Mouse (Mus musculus) activated CD4-positive, CD25-positive, alpha-beta regulatory T cell, adult 4 months (primary cell): ENCODE results near the gene Tbcd. TPM values are rescaled to one million over a fixed set of nuclear protein-coding genes. Genes with fewer than 3 reads are reported as not detected.
A peak's percentile ranks its signal among the peaks of the same experiment; 100 is the strongest.

ENCODE experiments used
- ATAC-seq: one replicate; pipeline ENCODE4 v1.8.0; 2017
- polyA plus RNA-seq, 2 experiments: library from polyadenylated mRNA; unstranded; fragments of 100-300 nt; shearing (Covaris generic); gene quantifications; one replicate each; pipeline ENCODE4 v1.2.1; 2017

Tbcd gene
- polyA plus RNA-seq, result 10 to 100 TPM; 24.3 to 26.2 TPM

- ATAC-seq, result peak; percentile 93
Measured at GRCm38 (mm10) chr11:121451753-121452635, at the start of gene Tbcd. Gene Tbcd, plus strand, starts transcription at chr11:121451949.

DNA sequence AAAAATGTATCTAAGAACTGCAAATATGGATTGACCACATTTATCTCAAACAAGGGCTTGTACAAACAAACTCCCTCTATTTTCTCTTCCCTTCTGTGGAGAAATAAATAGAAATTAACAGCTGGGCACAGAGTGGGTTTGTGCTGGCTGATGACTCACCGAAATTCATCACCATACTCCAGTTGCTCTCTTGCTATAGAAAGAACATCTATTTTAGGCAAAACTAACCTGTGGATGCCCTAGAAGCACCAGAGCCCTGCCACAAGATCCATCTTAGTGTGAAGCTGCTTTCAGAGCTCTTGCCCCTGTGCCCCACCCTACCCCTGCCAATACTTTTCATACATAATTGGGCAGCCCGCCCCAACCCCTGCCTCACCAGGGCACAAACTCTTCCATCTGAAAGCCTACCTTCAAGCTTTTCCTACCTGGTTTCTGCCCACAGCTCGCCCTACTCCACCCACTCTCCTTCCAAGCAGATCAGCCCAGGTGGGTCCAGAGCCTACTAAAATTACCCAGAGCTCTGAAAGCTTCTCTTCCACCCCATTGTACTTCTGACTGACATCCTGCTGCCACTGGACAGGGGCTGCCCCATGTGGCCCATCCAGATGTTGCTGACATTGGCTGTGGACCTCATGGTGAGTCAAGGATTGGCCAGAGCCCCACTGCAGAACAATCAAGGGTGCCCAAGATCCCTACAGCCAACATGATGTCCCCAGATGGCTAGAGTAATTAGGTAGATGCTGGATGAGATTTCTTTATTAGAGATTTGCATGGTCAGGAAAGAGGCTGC, 44.2 kb upstream of the Tbcd start:
- no peak for ATAC-seq

DNA sequence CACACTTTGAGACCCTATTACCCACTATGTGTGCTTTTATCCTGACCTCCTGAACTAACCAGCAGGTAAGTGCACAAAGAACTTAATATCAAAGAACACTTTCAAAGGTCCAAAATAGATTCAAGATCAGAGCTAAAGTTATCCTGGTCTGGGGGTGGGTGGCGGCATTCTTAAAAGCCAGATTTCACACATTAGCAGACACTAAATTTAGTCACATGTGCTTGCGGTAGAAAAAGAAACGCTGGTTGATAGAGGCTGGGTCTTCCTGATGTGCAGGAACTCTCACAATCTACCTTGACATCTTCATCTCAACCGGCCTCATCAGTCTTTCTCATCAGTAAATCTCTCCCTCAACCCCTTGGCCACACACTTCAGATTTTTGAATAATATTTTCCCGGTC, 37.0 kb upstream of the Tbcd start:
- no peak for ATAC-seq

DNA sequence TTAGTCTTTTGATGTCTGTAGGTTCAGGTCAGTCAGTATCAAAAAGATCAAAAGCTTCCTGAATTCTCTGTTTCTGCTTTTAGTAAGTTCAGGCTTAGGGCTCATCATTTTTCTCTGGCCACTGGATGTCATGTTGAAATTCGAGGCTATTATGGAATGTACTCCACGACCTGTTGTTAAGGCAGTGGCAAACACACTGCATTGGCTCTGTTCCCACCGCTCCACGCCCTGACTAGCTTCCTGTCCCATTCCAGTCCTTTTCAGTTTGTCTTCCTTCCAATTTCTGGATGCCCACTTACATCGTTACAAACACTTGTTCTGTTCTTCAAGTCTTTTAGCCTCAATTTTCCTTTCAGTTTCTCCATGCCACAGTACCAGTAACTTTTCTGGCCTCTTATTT, 36.4 kb upstream of the Tbcd start:
- no peak for ATAC-seq

DNA sequence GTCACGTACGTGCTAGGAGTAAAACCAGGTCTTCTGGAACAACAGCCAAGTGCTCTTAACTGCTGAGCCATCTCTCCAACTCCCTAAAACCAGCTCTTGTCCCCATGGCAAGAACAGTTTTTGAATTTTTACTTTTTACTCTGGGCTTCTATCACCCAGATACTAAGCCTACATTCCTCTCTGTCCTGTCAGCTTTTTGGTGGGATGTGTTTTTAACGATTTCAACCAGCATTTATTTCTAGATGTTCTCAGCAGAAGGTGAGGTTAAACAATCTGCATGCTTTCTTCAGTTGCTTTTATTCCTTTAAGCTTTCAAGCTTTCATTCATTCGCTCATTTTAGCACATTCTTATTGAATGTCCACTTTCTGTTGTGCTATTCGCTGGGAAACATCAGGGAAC, 33.8 kb upstream of the Tbcd start:
- no peak for ATAC-seq

DNA sequence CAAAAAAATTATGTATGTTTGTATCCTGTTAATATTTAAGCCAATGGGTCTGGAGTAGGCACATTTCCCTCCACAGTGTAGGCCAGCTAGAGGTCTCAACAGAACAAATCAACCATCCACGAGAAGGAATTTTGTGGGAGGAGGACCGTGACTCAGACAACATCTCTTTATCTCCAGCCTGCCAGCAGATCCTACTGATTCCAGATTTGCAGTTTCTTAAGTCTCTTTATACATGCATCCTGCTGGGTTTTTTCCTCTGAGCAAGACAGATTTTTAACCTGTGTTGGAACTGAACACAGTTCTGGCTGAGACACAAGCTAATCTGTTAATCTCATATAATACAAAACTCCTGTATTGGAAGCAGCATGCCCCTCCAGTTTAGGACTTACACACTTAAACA, 32.8 kb upstream of the Tbcd start:
- ATAC-seq, result no peak

DNA sequence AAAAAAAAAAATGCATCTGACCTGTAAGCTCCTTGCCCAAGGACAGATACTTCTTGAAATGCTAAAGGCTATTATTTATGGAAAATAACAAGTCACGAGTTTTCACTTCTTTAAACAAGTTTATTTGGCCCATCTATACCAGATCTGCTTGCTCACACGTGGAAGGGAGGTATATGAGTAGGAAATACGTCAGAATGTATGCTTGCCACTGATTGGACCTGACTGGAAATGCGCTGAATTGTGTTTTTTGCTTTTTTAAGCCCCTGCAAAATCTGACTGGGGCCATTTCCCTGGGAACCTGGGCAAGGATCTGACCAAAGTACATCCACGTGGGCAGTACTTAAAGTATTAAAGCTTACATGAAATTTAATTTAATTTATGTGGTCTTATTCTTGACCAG, 31.4 kb upstream of the Tbcd start:
- no peak for ATAC-seq

GRCm38 (mm10) chr11:121420830-121421552, 30.8 kb upstream of the Tbcd start, which contains the start of gene Fn3krp:
Gene Fn3krp, plus strand, starts transcription at chr11:121421401.
- ATAC-seq, result peak; percentile 99

DNA sequence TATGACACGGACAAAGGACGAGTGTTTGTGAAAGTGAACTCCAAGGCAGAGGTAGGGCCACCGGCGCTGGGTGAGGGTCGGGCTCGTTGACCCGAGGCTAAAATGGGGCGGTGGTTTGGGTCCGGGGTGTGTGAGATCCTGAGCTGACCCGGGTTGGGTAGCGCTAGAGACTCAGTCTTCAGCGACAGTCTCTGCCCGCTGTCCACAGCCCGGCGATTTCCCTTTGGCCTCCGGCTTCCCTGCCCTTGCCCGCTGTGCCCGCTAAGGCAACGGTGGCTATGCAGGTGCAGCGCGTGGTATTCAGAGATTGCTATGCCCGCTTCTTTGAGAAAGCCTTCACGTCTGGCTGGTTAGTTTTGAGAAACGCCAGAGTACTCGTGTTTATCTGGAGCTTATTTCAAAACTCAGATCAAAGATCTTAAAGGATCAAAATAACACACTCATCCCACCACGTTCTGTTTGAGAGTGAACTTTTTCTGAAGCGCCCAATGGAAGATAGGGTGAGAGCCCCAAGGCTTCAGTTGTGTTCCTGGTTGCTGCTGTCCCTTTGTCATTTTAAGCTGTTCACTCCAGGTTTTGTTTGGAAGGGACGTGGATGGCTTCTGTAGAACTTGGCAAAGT, 30.1 kb upstream of the Tbcd start:
- ATAC-seq, result peak; percentile 18

DNA sequence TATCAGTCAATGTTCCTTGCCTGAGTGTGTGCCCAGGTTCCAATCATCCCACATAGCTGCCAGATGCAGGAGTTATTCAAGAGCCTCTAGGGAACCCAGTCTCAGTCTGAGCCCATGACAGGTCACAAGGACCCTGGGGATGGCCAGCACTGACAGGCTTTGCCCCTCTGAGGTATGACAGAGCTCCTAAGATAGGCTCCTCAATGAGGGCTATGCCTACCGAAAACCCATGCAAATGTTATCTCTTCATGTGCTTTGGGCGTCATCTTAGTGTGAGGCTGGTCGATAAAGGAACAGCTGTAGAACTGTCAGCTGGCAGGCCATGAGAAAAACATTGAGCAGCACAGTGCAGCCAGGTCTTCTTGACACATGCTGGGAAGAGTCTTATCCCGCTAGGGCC, 18.4 kb upstream of the Tbcd start:
- no peak for ATAC-seq

DNA sequence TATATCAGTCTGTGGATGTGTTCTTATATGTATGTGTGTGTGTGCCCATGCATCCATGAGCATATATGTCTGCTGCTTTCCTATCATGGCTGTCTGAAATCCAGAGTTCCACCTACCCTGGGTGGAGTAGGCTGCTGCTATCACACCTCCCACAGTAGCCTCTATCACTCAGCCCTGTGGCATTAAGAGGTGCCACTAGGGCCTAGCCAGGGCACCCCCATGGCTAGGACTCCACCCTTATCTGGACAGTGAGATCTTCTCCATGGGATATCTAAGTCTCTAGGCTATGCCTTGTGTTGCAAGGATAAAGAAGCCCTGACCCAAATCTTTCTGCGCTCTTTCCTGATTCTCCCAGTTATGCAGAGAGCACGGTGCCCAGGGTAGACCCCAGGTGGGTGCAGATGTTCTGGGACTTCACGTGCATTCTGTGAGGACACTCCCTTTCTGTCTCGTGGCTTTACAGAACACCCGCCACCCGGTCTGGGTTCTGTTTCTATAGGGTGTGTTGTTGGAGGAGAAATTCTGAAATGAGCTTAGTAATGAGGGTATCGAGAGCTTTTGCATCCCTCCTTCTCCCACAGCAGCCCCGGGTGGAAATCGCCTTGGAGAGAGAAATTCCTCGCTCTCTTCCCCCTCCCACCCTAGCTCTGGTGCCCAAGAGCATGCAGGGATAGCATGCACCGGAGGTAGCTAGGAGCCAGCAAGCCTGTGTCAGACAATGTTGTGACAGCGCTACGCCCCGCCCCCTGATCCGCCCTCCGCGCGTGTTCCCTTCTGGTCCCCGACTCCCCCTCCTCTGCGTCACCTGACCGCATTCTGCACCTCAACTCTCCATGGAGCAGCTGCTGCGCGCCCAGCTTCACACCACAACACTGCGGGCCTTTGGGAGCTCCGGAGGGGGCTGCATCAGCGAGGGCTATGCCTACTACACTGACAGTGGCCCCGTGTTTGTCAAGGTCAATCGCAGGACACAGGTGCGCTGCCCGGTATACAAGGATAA, 17.3 kb upstream of the Tbcd start, which contains the start of gene Fn3k:
Fn3k (plus strand) TSS at position 758 of the 1,000 bp plus-strand sequence.
- peak; percentile 98 for ATAC-seq

DNA sequence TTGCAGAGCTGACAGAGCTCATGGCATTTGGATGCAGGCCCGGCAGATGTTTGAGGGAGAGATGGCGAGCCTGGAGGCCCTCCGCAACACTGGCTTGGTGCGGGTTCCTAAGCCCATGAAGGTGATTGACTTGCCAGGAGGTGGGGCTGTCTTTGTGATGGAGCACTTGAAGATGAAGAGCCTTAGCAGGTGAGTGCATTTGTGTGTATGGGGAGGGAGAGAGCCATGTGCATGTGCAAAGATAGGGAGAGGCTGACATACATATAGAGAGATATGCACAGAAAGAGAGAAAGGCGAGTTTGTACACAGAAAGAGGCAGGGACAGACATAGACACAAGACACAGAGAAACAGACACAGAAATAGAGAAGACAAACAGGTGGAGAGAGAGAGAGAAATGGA, 14.5 kb upstream of the Tbcd start:
- ATAC-seq, result no peak

DNA sequence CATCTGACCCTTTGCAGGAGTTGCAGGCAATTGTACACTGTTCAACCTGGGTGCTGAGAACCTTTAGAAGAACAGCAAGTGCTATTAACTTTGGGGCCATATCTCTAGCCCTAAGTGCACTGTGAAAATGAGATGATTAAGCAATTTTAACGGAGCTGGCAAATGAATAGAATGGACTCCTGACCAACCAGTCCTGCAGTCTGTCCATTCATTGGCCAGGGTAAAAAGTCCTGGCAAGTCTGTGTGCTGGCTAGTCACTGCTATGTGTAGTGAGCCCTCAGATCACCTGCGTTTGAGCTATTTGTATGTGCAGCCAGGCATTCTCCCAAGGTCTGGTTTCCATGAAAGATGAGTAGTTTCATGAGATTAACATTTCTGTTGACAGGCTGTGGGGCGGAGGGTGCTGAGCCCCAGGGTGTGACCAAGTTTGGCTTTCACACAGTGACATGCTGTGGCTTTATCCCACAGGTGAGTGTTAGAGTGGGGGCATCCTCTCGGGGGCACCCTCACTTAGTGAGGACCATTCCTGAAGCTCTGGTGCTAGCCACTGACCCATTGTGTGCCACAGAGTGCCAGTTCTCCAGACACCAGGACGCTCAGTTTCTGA, 12.0 kb upstream of the Tbcd start:
- no peak for ATAC-seq

- no peak for ATAC-seq
Measured at GRCm38 (mm10) chr11:121441653-121442052, 10.1 kb upstream of the Tbcd start.

GRCm38 (mm10) chr11:121442076-121442475, 9.7 kb upstream of the Tbcd start:
- ATAC-seq, result no peak

DNA sequence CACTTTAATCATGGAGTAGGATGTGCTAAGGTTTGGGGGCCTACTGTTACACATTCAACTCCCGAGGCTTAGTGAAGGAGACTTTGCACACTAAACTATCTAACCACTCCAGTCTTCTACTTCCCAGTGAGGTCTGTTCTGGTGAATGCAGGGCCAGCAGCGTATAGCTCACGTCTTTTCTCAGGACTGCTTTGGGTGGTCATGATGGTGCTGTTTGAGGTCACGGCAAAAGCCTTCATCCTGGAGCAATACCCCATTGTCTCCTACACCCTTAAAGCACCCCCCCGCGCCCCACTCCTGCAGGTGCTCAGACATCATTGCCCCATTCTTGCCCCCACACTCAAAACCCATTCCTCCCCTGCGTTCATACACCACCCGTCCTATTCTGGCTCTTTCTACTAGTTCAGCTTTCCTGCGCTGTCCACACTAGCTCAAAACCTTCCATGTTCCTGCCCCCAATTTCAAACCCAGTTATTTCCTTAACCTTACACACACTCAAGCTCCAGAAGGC, 478 bp upstream of the Tbcd start:
- no peak for ATAC-seq

DNA sequence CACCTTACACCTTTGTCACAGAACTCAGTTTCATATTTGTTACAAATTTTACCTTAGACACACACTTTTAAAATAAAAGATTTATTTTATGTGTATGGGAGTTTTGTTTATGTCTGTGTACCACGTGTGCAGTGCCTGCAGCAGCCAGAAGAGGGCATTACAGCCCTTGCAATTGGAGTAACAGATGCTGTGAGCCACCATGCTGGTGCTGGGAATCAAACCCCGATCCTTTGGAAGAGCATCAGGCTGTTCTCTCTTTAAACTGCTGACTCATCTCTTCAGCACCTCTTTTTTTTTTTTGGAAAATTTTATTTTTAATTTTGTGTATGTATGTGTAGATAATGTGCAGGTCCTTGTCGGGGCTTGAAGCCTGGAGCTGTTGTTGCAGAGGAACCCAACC, 6.1 kb downstream of the Tbcd start:
- ATAC-seq, result no peak

DNA sequence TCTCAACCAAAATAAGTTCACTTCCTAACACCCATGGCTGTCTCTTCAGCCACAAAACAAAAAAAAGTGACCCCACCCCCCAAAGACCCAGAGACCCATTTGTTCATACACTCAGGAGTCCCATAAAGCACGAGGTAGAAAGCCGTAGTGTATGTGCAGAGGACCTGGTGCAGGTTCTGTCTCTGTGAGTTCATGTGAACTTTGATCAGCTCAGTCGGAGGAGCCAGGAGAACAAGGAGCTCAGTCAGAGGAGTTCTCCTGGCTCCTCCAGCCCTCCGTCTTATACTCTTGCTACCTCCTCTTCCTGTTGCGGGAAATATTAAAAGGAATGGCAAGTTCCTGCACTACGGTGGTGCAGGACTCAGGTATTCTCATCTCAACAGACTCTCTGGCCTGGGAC, 15.7 kb downstream of the Tbcd start:
- no peak for ATAC-seq

DNA sequence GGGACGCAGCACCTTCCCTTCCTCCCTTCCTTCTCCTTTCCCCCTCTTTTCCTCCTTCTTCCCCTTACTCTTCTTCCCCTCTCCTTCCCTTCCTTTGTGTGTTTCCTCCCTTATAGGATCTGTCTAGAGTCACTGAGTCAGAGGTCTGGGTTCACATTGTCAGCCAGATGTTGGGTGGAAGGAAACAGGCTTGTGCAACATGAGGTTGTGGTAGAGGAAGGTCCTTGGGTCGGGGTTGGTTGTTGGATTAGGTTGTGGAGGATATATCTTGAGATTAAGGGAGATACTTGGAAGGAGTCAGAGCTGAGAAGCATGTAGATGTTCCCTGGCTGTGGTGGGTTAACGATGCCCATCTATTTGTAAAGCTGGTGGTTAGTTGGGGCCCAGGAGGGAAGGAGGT, 23.1 kb downstream of the Tbcd start:
- no peak for ATAC-seq

DNA sequence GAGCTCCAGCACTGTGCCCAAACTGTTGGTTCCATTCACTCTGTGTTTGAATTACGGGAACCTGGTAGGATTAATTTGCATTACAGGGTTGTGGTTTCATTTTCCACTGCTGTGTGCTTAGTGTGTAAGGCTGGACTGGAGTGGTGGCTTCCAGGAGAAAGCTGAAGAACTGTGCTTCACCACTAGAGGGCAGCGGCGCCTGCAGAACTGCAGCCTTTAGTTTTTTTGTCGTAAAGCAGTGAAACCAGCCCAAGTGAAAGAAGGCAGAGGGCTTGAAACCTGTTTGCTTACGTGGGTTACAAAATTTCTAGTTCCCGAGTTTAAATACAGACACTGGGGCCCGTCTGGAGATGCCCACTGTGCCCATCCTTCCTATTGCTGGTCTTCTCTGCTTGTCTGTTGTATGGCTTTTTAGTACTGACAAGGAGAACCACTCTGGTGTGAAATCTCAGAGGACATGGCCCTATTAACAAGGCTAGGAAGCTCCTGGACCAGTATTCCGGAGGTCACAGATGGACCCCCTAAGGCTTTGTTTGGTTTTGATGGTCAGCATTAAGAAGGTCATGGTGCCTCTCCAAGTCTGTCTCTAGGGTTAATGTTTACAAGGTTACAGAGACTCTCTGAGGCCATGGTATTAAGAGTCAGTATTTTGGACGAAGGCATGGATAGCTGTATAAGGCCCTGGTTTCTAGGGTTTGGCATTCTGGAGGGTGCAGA, 24.1 kb downstream of the Tbcd start:
- peak; percentile 81 for ATAC-seq
